Mouse (Mus musculus) lung, postnatal 0 days (tissue): ENCODE measurements at regions not wholly inside any gene's neighbourhood (a gene's known extent, or its start where the extent isn't known, plus 50 kb on each side); places are given as distances from the start of the nearest gene placed in this dataset.

Experiments
- CTCF ChIP-seq: IDR thresholded peaks from 2 replicates; pipeline ENCODE4 v1.5.1; 2016; ENCODE audit warnings: antibody characterized with exemption, mild to moderate bottlenecking
- EP300 ChIP-seq: IDR thresholded peaks from 2 replicates; pipeline ENCODE4 v1.6.1; 2016; ENCODE audit warnings: antibody characterized with exemption, mild to moderate bottlenecking, control low read depth

GRCm38 (mm10) chr4:103547297-103547696 lies 71.9 kb upstream of the Dab1 start:
- TF ChIP-seq CTCF (no peak), EP300 (no peak)
